Mouse (Mus musculus) urinary bladder, adult 18-20 months (tissue): ENCODE measurements around the gene Pex26.

Source experiments
- DNase-seq, 2 experiments: peaks; one replicate each; pipeline ENCODE4 v3.0.0; 2022; ENCODE audit warnings: low spot score in 2 of 2, mixed read lengths in 2 of 2

Pex26 gene

DNA sequence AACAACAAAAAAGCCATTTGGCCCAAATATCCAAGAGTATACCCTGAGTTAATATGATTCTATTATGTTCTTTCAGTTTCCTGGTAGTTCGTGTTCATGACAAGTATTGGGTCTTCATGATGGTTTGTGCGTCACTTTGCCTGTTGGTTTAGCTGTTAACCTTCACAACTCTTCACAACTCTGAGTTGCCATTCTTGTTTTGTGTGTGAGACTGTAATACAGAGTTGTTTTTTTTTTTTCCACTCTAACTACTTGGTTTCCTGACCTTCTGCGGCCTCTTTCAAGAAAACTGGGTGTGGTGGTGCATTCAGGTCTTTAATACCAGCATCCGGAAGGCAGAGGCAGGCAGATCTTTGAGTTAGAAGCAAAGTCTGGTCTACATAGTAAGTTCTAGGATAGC is 54.7 kb downstream of the Pex26 start:
- DNase-seq: no peak

DNA sequence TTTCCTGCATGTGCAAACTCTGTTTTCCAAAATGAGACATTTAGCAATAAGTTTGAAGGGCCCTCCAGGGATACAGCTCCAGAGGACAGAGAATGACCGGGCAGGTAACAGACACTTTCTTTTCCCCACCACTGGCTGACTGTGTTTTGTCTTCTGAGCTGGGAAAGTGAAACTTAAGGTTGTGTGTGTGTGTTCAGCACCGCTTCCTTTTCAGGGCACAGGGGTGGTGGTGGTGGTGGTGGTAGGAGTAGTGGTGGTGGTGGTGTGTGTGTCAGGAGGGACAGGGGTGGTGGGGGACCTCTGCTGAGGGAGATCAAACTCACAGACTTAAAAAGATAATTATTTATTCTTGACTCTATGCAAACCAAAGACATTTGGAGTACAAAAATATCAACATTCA is 58.3 kb downstream of the Pex26 start:
- DNase-seq: no peak

DNA sequence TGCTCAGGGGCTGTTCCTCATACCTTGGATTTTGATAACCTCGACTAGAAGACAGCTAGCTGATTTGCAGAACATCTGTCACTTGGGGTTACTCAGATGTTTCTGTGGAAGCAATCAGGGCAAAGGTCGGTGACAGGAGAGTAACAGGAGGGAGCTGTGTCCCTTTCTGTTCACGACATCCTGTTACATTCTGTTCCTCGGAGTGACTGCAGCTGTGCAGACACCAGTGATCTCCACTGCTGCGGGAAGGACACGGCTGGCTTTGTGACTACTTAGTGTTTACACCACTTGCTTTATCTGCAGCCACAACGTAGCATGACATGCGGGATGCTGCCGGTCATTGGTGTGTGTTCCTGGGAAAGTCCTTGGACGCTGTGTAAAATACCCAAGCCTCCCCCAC is 59.7 kb downstream of the Pex26 start:
- no peak for DNase-seq

DNA sequence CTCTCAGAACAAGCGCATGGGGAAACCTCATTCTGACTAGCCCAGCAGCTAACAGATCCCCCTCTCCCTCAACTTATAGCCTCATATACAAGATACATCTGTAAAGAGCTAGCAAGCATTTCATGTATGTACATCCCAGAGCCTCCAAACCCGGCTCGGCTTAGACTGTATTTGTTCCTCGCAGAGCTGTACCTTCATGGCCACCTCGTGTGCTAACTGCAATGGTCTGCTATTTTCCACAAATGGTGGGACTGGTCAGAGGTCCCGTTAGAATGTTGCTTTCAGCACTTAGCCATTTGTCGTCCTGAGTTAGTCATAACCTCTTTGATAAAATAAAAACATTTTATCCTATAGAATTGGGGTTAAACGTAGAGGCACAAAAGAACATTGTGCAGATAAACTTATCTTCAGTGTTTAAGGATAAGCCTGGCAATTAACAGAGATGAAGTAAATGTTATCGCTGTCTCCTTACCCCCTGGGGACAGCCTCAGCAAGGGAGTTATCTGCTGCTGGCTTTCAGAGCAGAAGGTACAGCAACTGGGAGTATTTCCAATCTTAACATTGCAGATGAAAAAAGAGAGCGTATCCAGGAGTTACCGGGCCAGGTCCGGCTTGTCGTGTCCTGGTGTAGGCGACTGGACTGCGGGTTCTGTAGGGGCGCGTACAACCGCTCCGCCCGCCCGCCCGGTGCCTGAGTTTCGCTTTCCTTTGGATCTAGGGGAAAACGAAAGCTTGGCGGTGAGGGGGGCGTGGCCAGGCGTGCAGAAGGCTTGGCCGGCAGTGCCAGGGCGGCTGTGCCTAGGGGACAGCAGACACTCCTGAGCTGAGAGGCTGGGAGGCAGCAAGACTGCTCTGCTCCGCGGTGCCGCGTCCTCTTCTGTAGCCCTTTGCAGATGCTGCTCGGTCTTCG is 61.9 kb downstream of the Pex26 start, which contains the start of gene Usp18:
Gene Usp18, plus strand, starts transcription at position 780 of the 910 bp plus-strand sequence.
- DNase-seq: peak; percentile 90

DNA sequence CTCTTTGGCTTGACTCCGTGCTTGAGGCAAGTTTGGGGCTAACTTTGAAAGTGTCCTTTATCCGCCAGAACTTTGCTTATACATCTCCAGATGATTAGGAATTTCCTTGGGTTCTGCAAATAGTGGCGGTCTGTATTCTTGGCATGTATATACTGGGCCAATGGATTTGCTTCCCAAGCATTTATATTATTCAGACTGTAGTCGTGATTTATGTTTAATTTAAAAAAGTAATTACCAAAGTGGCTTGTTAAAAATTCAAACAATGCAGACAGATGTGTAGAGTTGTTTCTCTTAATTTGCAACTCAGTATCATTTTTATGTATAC is 62.5 kb downstream of the Pex26 start:
- no peak for DNase-seq
